In the genomic region with DNA sequence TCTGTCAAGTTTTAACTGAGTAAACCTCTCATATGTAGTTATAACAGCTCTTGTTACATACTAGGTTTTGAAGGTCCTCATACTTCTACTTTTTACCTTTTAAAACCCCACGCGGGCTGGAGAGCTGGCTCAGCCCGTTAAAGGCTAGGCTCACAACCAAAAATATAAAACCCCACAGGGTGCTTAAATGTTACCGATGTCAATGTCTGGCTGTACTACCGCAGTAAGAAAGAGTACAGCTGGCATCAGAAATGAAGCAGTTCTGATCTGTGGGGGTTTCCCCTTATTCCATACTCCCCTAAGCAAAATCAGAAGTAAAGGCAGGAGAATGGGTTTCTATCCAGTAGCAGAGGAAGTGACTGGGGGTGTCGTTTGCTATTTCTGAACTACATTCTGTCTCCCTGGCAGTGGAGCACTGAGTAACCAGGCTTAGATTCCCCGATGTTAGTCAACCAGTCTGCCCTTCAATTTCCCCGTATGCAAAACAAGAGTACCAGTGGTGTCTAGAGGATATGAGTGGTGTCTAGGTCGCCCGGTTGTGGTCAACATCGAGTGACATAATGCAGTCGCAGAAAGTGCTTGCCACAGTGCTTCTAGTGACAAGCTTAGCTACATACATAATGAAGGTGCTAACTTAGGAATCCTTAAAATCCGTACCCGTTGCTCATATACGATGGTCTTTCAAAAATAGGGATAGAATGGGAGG, we compare ENCODE assay signal across 9 mouse cellular contexts. TPM values are rescaled to one million over a fixed set of nuclear protein-coding genes. Genes with fewer than 3 reads are reported as not detected.
DNase-seq lines count a peak whose midpoint lies in the region; ATAC-seq and TF ChIP-seq lines count a peak whose summit lies in the region.
"Had no signal": no experiment of that assay in that cellular context is flagged by ENCODE, and none has a peak within 500 bp of the region (broad histone marks: within the 10 kb centered on the region; RNA-seq: fewer than 3 reads in every experiment).

No protein-coding gene starts in this region.

- no peak for TF ChIP-seq CTCF in forebrain, postnatal 0 days (IDR thresholded peaks at IDR 0.05; ENCODE audit: low read depth)
- TF ChIP-seq CTCF in intestine, postnatal 0 days (IDR thresholded peaks at IDR 0.05; ENCODE audit: low read depth): no peak

- H3K9ac ChIP-seq in forebrain, postnatal 0 days: peak overlapping the region; percentile 82
- peak overlapping the region; percentile 87 for H3K9ac ChIP-seq in intestine, postnatal 0 days (ENCODE audit: low read depth, low read length)
- peak overlapping the region; percentile 92 for H3K9ac ChIP-seq in neural tube, embryonic 14.5 days (replicated peaks; ENCODE audit: low read depth, low read length)

- H3K9me3 ChIP-seq in forebrain, postnatal 0 days (ENCODE audit: low read length): no peaks in the 10 kb centered on the region
- H3K9me3 ChIP-seq in intestine, postnatal 0 days (ENCODE audit: control insufficient read depth): no peaks in the 10 kb centered on the region
- H3K9me3 ChIP-seq in neural tube, embryonic 14.5 days (ENCODE audit: control insufficient read depth, low read length): no peaks in the 10 kb centered on the region

- H3K27me3 ChIP-seq in forebrain, postnatal 0 days (ENCODE audit: insufficient read depth, low read length): no peaks in the 10 kb centered on the region
- H3K27me3 ChIP-seq in intestine, postnatal 0 days (replicated peaks; ENCODE audit: control insufficient read depth, insufficient read depth, low read length): no peaks in the 10 kb centered on the region
- no peaks in the 10 kb centered on the region for H3K27me3 ChIP-seq in neural tube, embryonic 14.5 days (ENCODE audit: control insufficient read depth, insufficient read depth, low read length)

- peak overlapping the region; percentile 84 for H3K4me2 ChIP-seq in forebrain, postnatal 0 days (ENCODE audit: low read depth)
- peak overlapping the region; percentile 95 for H3K4me2 ChIP-seq in intestine, postnatal 0 days (replicated peaks; ENCODE audit: low read depth)
- peak overlapping the region; percentile 97 for H3K4me2 ChIP-seq in neural tube, embryonic 14.5 days (ENCODE audit: low read depth, low read length)

- peak; percentile 48; the same call in 1 of the 2 replicates for ATAC-seq in frontal cortex, adult (ENCODE audit: low TSS enrichment)
- ATAC-seq in forebrain, postnatal 0 days: no peak
- ATAC-seq in intestine, postnatal 0 days: no peak
- ATAC-seq in neural tube, embryonic 14.5 days (ENCODE audit: low read depth): no peak

- WGBS in forebrain, postnatal 0 days: 23% methylated on average over 15 of the region's 15 CpGs
- 23% methylated on average over 15 of the region's 15 CpGs for WGBS in intestine, postnatal 0 days
- 39% methylated on average over 15 of the region's 15 CpGs for WGBS in neural tube, embryonic 14.5 days

- peak overlapping the region; percentile 87; the same call in 1 of the 2 replicates for H3K27ac ChIP-seq in forebrain, postnatal 0 days (ENCODE audit: low read depth, low read length)
- no peak overlapping the region for H3K27ac ChIP-seq in intestine, postnatal 0 days (ENCODE audit: low read depth, low read length)
- no peak overlapping the region for H3K27ac ChIP-seq in neural tube, embryonic 14.5 days (ENCODE audit: low read depth, low read length)

- peak overlapping the region; percentile 94 for H3K4me3 ChIP-seq in forebrain, postnatal 0 days (ENCODE audit: low read depth, low read length)
- H3K4me3 ChIP-seq in intestine, postnatal 0 days (ENCODE audit: low read depth, low read length): peak overlapping the region; percentile 76
- peak overlapping the region; percentile 86 for H3K4me3 ChIP-seq in neural tube, embryonic 14.5 days (ENCODE audit: low read depth, low read length)

- no peaks in the 10 kb centered on the region for H3K36me3 ChIP-seq in forebrain, postnatal 0 days (ENCODE audit: insufficient read depth)
- no peaks in the 10 kb centered on the region for H3K36me3 ChIP-seq in intestine, postnatal 0 days (ENCODE audit: control insufficient read depth, insufficient read depth)
- no peaks in the 10 kb centered on the region for H3K36me3 ChIP-seq in neural tube, embryonic 14.5 days (ENCODE audit: control insufficient read depth, insufficient read depth, low read length)

- no peak for DNase-seq in frontal cortex, postnatal 10 days (ENCODE audit: low spot score in 2 of 2)
- peak; percentile 13 for DNase-seq in MN1 (ENCODE audit: low spot score)
- peak; percentile 53 for DNase-seq in forebrain, postnatal 0 days
- DNase-seq in lung, adult 18-20 months: peak; percentile 27 to 45
- no peak for DNase-seq in cerebellum, adult 11 months

- peaks cover 27% of the 10 kb centered on the region for H3K4me1 ChIP-seq in forebrain, postnatal 0 days (ENCODE audit: insufficient read depth)
- H3K4me1 ChIP-seq in intestine, postnatal 0 days (replicated peaks; ENCODE audit: control insufficient read depth, insufficient read depth, low read length): 0 out of 2 replicates have a peak, but pooled peaks cover 3% of the 10 kb centered on the region
- H3K4me1 ChIP-seq in neural tube, embryonic 14.5 days (ENCODE audit: control insufficient read depth, insufficient read depth, low read length): peaks cover 16% of the 10 kb centered on the region

RNA-seq across cellular contexts. Expression of a gene that starts 1.4 kb away (rescaled TPM):
- total RNA-seq in forebrain, postnatal 0 days (2014; rRNA removed): 35.5 and 44.0 TPM in 2 replicates
- 3.9 and 5.6 TPM in 2 replicates for polyA plus RNA-seq in forebrain, postnatal 0 days (2015; fragmentation: Nextera tagmentation; extraction: Ambion mirVana)
- polyA plus RNA-seq in intestine, postnatal 0 days (2015; fragmentation: Nextera tagmentation; extraction: Ambion mirVana): 10.1 and 11.0 TPM in 2 replicates
- 10.4 and 13.5 TPM in 2 replicates for polyA plus RNA-seq in neural tube, embryonic 14.5 days (2014; fragmentation: Nextera tagmentation; extraction: Ambion mirVana)

RNA-seq across cellular contexts. Expression of a gene that starts 56.5 kb away (rescaled TPM):
- not detected in 2 replicates for total RNA-seq in forebrain, postnatal 0 days (2014; rRNA removed)
- 0.13 TPM in 1 of 2 replicates, not detected in the other for polyA plus RNA-seq in forebrain, postnatal 0 days (2015; fragmentation: Nextera tagmentation; extraction: Ambion mirVana)
- polyA plus RNA-seq in intestine, postnatal 0 days (2015; fragmentation: Nextera tagmentation; extraction: Ambion mirVana): 55.0 and 64.1 TPM in 2 replicates
- polyA plus RNA-seq in neural tube, embryonic 14.5 days (2014; fragmentation: Nextera tagmentation; extraction: Ambion mirVana): 0.19 TPM in 1 of 2 replicates, not detected in the other
- total RNA-seq: left cerebral cortex, postnatal 14 days had no signal

Comparison
In these comparisons a context has a peak if more than half of its experiments do, and no peak if none do; other contexts are left out.
1. DNase-seq: peak in MN1 (single experiment), forebrain, postnatal 0 days (single experiment) and lung, adult 18-20 months (2 of 2); none in frontal cortex, postnatal 10 days (0 of 2) and cerebellum, adult 11 months (single experiment).
2. RNA of a gene that starts 56.5 kb away (polyA plus RNA-seq): 55.0 to 64.1 TPM in intestine, postnatal 0 days; 0.19 TPM in neural tube, embryonic 14.5 days and 0.13 TPM in forebrain, postnatal 0 days; every median in the first group is over 10 times any median in the second.
3. Peak in every context shown above with its lines, with median percentiles within 50 percentile points of each other: H3K4me2 ChIP-seq, H3K4me3 ChIP-seq and H3K9ac ChIP-seq.